Mouse (Mus musculus) retina, postnatal 7 days (tissue): Measurements from ENCODE around the gene Nebl.
A peak's percentile ranks its signal among the peaks of the same experiment; 100 is the strongest.

Experiments
- DNase-seq: peaks from one replicate; pipeline ENCODE4 v3.0.0-alpha.2; 2012; ENCODE audit warnings: low read depth, low spot score

The Nebl gene

GRCm38 (mm10) chr2:17710083-17710482, 21.2 kb downstream of the Nebl start:
- DNase-seq: no peak

GRCm38 (mm10) chr2:17705964-17706363, 25.3 kb downstream of the Nebl start:
- no peak for DNase-seq

GRCm38 (mm10) chr2:17705426-17705825, 25.8 kb downstream of the Nebl start:
- DNase-seq: no peak

GRCm38 (mm10) chr2:17703170-17703512, 28.1 kb downstream of the Nebl start:
- no peak for DNase-seq

- DNase-seq: no peak
Measured at GRCm38 (mm10) chr2:17702481-17703169, 28.6 kb downstream of the Nebl start.

- DNase-seq: no peak
Measured at GRCm38 (mm10) chr2:17698161-17699087, 32.8 kb downstream of the Nebl start.

GRCm38 (mm10) chr2:17692926-17693325, 38.3 kb downstream of the Nebl start:
- DNase-seq: no peak

- no peak for DNase-seq
Measured at GRCm38 (mm10) chr2:17690264-17690663, 41.0 kb downstream of the Nebl start.

- no peak for DNase-seq
Measured at GRCm38 (mm10) chr2:17687141-17687540, 44.1 kb downstream of the Nebl start.

- DNase-seq: no peak
Measured at GRCm38 (mm10) chr2:17683326-17684040, 47.8 kb downstream of the Nebl start.

GRCm38 (mm10) chr2:17672156-17672555, 59.1 kb downstream of the Nebl start:
- no peak for DNase-seq

GRCm38 (mm10) chr2:17671566-17671965, 59.7 kb downstream of the Nebl start:
- DNase-seq: no peak

- DNase-seq: no peak
Measured at GRCm38 (mm10) chr2:17669953-17670352, 61.3 kb downstream of the Nebl start.

- DNase-seq: no peak
Measured at GRCm38 (mm10) chr2:17669000-17669399, 62.3 kb downstream of the Nebl start.

GRCm38 (mm10) chr2:17658176-17658575, 73.1 kb downstream of the Nebl start:
- no peak for DNase-seq

GRCm38 (mm10) chr2:17650147-17650834, 81.0 kb downstream of the Nebl start:
- no peak for DNase-seq

- no peak for DNase-seq
Measured at GRCm38 (mm10) chr2:17649728-17650127, 81.5 kb downstream of the Nebl start.

- DNase-seq: peak; percentile 14
Measured at GRCm38 (mm10) chr2:17644282-17645262, 86.7 kb downstream of the Nebl start.

GRCm38 (mm10) chr2:17643869-17644268, 87.4 kb downstream of the Nebl start:
- no peak for DNase-seq

GRCm38 (mm10) chr2:17642770-17643169, 88.5 kb downstream of the Nebl start:
- DNase-seq: no peak
